Mouse (Mus musculus) CH12.LX (cell line): Measurements from ENCODE around the gene Slc16a4. TPM values are rescaled to one million over a fixed set of nuclear protein-coding genes. Genes with fewer than 3 reads are reported as not detected.

Experiments used
- DNase-seq: peaks from one replicate; pipeline ENCODE4 v3.0.0-alpha.2; 2013; ENCODE audit errors: extremely low read depth
- H3K27ac ChIP-seq: 2 replicates; pipeline ENCODE4 v1.5.1; 2012; ENCODE audit warnings: low read depth, mild to moderate bottlenecking, control low read depth, moderate library complexity; ENCODE audit not compliant: insufficient read depth
- H3K27me3 ChIP-seq: replicated peaks from 2 replicates; pipeline ENCODE3; 2012; ENCODE audit warnings: inconsistent platforms
- H3K36me3 ChIP-seq, 2 experiments: replicated peaks in 1 of 2; 2 replicates each; pipeline versions ENCODE3 to v1.6.1; 2012; ENCODE audit warnings: inconsistent platforms in 1 of 2, low read length in 1 of 2, mild to moderate bottlenecking in 1 of 2, mixed read lengths in 1 of 2, moderate library complexity in 1 of 2; ENCODE audit not compliant: control insufficient read depth in 1 of 2, insufficient read depth in 1 of 2
- H3K4me1 ChIP-seq, 2 experiments: 2 replicates each; pipeline ENCODE4 v1.6.1; 2012; ENCODE audit warnings: inconsistent platforms in 1 of 2, moderate library complexity in 1 of 2; ENCODE audit not compliant: insufficient read depth in 2 of 2, control insufficient read depth in 1 of 2
- H3K4me2 ChIP-seq: 2 replicates; pipeline ENCODE4 v1.6.1; 2012; ENCODE audit warnings: low read depth, mild to moderate bottlenecking, control low read depth; ENCODE audit not compliant: poor library complexity, insufficient read depth, severe bottlenecking
- H3K4me3 ChIP-seq, 3 experiments: fragments of 150-350 bp in 1 of 3; sonication (generic) in 1 of 3; replicated peaks in 1 of 3; 2 replicates each; pipeline versions ENCODE3 to v1.5.1; 2011 to 2012; ENCODE audit warnings: low read depth in 2 of 3, low read length in 2 of 3, mild to moderate bottlenecking in 2 of 3, moderate library complexity in 2 of 3, control low read depth in 1 of 3, improper control_type of control experiment in 1 of 3, inconsistent platforms in 1 of 3, mixed read lengths in 1 of 3; ENCODE audit not compliant: poor library complexity in 1 of 3
- H3K79me2 ChIP-seq: replicated peaks from 2 replicates; pipeline ENCODE4 v1.6.1; 2012; ENCODE audit warnings: mild to moderate bottlenecking, moderate library complexity; ENCODE audit not compliant: control insufficient read depth, poor library complexity, insufficient read depth, severe bottlenecking; ENCODE audit errors: extremely low read depth
- H3K9ac ChIP-seq: 2 replicates; pipeline ENCODE4 v1.6.1; 2012; ENCODE audit warnings: low read depth, mild to moderate bottlenecking, control low read depth, moderate library complexity; ENCODE audit not compliant: insufficient read depth
- H3K9me3 ChIP-seq: replicated peaks from 2 replicates; pipeline ENCODE3; 2012; ENCODE audit warnings: low read length, inconsistent platforms, mixed read lengths
- BHLHE40 ChIP-seq: IDR thresholded peaks from 2 replicates; pipeline ENCODE4 v1.6.1; 2011; ENCODE audit warnings: mild to moderate bottlenecking, low read depth, low read length, improper control_type of control experiment
- CHD1 ChIP-seq: IDR thresholded peaks from 2 replicates; pipeline ENCODE4 v1.6.1; 2012; ENCODE audit warnings: low read depth, low read length, improper control_type of control experiment, inconsistent platforms
- E2F4 ChIP-seq: IDR thresholded peaks from 2 replicates; pipeline ENCODE4 v1.6.1; 2011; ENCODE audit warnings: low read depth, low read length, improper control_type of control experiment; ENCODE audit not compliant: insufficient replicate concordance
- MEF2A ChIP-seq: IDR thresholded peaks from 2 replicates; pipeline ENCODE4 v1.6.1; 2014; ENCODE audit warnings: low read depth, mild to moderate bottlenecking, inconsistent platforms, low read length, improper control_type of control experiment, borderline replicate concordance
- SMC3 ChIP-seq: IDR thresholded peaks from 2 replicates; pipeline ENCODE4 v1.6.1; 2011; ENCODE audit warnings: low read depth, low read length, improper control_type of control experiment
- USF2 ChIP-seq: conservative IDR thresholded peaks from 2 replicates; pipeline ENCODE4 v1.6.1; 2011; ENCODE audit warnings: low read depth, low read length, improper control_type of control experiment
- ZNF384 ChIP-seq: IDR thresholded peaks from 2 replicates; pipeline ENCODE4 v1.6.1; 2012; ENCODE audit warnings: low read depth, low read length, improper control_type of control experiment, inconsistent platforms
- dilution Hi-C: fragments of 300-500 bp; cut with MboI; formaldehyde crosslinking; loops from 2 replicates; pipeline ENCODE4 v1.14.3; 2020; ENCODE audit warnings: low sequenced_read_pairs; ENCODE audit not compliant: extremely low pct_unique_long_range_greater_than_20kb, extremely low pct_ligation_motif_present
- in situ Hi-C: fragments of 300-500 bp; cut with MboI; formaldehyde crosslinking; loops from 3 replicates; pipeline ENCODE4 v1.14.3; 2019; ENCODE audit warnings: low sequenced_read_pairs, low pct_ligation_motif_present, low pct_unique_long_range_greater_than_20kb, mixed read lengths
- polyA plus RNA-seq: library from polyadenylated mRNA; unstranded; fragments of >175 nt; gene quantifications from 2 replicates; pipeline ENCODE4 v1.2.1, GENCODE M21; 2012; ENCODE audit warnings: low read depth; ENCODE audit not compliant: insufficient read length
- total RNA-seq, 2 experiments: library from RNA; depleted of rRNA; stranded (reverse); fragments of 300-350 nt in 1 of 2; fragments of >200 nt in 1 of 2; gene quantifications; 2 replicates each; pipeline ENCODE4 v1.2.3; 2012 to 2014

Slc16a4 gene
- total and polyA plus RNA-seq, 3 experiments: 0.08 to 0.60 TPM; not detected in 1

DNA sequence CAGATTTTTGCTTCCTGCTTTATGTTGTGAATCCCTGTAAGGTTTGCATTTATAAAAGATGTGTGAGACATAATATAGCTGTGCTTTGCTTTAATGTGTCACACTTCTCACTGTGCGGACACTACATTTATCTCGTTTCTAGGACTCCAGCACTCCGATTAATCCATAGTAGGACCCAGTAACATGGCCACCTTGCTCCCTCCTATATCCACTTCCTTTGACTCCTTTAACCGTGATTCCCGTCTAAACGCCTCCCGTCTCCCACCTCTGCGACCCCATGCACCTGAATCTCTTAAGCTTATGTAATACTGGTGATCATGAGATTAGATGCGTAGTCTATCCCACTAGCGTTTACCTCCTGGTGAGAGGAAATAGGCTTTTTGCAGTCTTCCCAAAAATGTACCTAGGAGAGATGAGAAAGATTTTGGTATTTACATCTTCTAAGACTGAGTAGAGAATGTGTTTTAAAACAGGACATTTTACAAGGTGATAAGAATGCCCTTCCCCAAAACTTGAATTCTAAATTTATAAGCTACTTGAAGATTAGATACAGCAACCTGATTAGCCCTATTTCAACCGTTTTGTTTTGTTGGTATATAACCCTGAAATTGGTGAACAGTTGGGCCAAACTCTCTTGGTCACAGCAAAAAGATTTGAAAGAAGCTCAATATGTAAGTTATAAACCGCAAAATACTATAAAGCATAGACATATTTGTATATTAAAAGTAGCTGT, 43.3 kb downstream of the Slc16a4 start:
- Histone ChIP-seq H3K9me3 (no peaks in the 10 kb centered on the region), H3K4me3 (peak overlapping the region; percentile 72 to 92 (median 79)), H3K4me2 (peak overlapping the region; percentile 82), H3K27ac (peak overlapping the region; percentile 86), H3K36me3 (peaks cover 16 to 23% of the 10 kb centered on the region in 2 experiments), H3K79me2 (peaks cover 31% of the 10 kb centered on the region), H3K9ac (peak overlapping the region; percentile 74), H3K27me3 (no peaks in the 10 kb centered on the region), H3K4me1 (peaks cover 0 to 31% of the 10 kb centered on the region in 2 experiments; a peak in 2 of 4 replicates)
- in situ Hi-C loops (no loop called here), dilution Hi-C loops (no loop called here)
- no peak for DNase-seq
- TF ChIP-seq E2F4 (0 out of 2 replicates have a peak, but pooled peaks have one; percentile 12), BHLHE40 (no peak), CHD1 (peak; percentile 80; the same call in 1 of the 2 replicates)

- no peak overlapping the region for H3K4me3 ChIP-seq
- no peak overlapping the region for H3K9ac ChIP-seq
- dilution Hi-C loops: no loop called here
- H3K79me2 ChIP-seq: no peaks in the 10 kb centered on the region
- no peaks in the 10 kb centered on the region for H3K9me3 ChIP-seq
- no peak for DNase-seq
- peak; percentile 79 for TF ChIP-seq ZNF384
- TF ChIP-seq USF2: no peak
- TF ChIP-seq, all 38 proteins: peak for 1
- no peaks in the 10 kb centered on the region for H3K36me3 ChIP-seq
- no peaks in the 10 kb centered on the region for H3K4me1 ChIP-seq
- H3K27ac ChIP-seq: no peak overlapping the region
- in situ Hi-C loops: no loop called here
- H3K27me3 ChIP-seq: no peaks in the 10 kb centered on the region
- H3K4me2 ChIP-seq: no peak overlapping the region
These were observed 52.9 kb downstream of the Slc16a4 start for GRCm38 (mm10) chr3:107343971-107344370.

DNA sequence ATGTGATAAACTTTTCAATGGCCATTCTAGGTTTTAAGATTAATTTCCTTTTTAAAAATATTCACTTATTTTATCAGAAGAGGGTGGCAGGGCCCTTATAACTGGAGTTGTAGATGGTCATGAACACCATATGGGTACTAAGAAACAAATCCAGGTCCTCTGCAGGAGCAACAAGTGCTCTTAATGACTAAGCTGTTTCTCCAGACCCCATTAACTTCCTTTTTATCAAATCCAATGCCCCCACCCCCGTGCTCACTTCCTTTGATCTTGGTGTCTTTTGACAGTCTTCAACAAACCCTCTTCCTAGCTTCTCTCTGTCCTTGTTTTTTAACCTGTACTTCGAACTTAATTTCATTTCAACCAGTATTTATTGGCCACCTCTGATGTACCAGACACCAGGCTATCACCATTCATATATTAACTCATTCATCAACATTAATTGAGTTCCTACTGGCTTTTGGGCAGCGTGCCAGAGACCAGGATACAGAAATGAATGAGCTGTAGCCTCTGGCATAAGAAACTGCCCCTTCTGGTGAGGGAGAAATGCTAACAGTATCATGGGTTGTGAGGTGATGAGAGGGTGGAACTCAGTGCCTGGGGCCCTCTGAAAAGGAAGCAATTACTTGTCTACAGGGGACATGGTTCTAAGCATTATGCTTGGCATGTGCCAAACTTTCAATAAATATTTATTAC, 54.1 kb downstream of the Slc16a4 start:
- no peak overlapping the region for H3K4me3 ChIP-seq
- no peak for DNase-seq
- H3K27me3 ChIP-seq: no peaks in the 10 kb centered on the region
- no peak overlapping the region for H3K27ac ChIP-seq
- no peaks in the 10 kb centered on the region for H3K9me3 ChIP-seq
- H3K4me1 ChIP-seq: no peaks in the 10 kb centered on the region
- no peak overlapping the region for H3K4me2 ChIP-seq
- dilution Hi-C loops (no loop called here), in situ Hi-C loops (no loop called here)
- no peaks in the 10 kb centered on the region for H3K36me3 ChIP-seq
- H3K79me2 ChIP-seq: no peaks in the 10 kb centered on the region
- TF ChIP-seq SMC3 (no peak), MEF2A (no peak)
- no peak overlapping the region for H3K9ac ChIP-seq
